In genomic region chr16:96685065-96685464, GRCm38 (mm10) we compare ENCODE assay signal across 12 mouse cellular contexts.
DNase-seq lines count a peak whose midpoint lies in the region; ATAC-seq and TF ChIP-seq lines count a peak whose summit lies in the region.
"Had no signal": no experiment of that assay in that cellular context is flagged by ENCODE, and none has a peak within 500 bp of the region (broad histone marks: within the 10 kb centered on the region; RNA-seq: fewer than 3 reads in every experiment).

No protein-coding gene starts in this region.

- WGBS in forebrain, embryonic 15.5 days = 93% methylated on average over 14 of the region's 14 CpGs
- WGBS in forebrain, postnatal 0 days = 95% methylated on average over 14 of the region's 14 CpGs
- 94% methylated on average over 14 of the region's 14 CpGs for WGBS in midbrain, embryonic 11.5 days
- 93% methylated on average over 14 of the region's 14 CpGs for WGBS in midbrain, postnatal 0 days

- H3K36me3 ChIP-seq in forebrain, embryonic 15.5 days = no peaks in the 10 kb centered on the region
- peaks cover 18% of the 10 kb centered on the region for H3K36me3 ChIP-seq in forebrain, postnatal 0 days (ENCODE audit: insufficient read depth)
- H3K36me3 ChIP-seq in midbrain, embryonic 11.5 days (ENCODE audit: control insufficient read depth, insufficient read depth, low read length) = no peaks in the 10 kb centered on the region
- peaks cover 12% of the 10 kb centered on the region; the same call in 1 of the 2 replicates for H3K36me3 ChIP-seq in midbrain, postnatal 0 days (ENCODE audit: insufficient read depth, low read length)
- H3K36me3 ChIP-seq: forebrain, embryonic 10.5 days; hindbrain, embryonic 10.5 days; intestine, embryonic 15.5 days had no signal

- no peaks in the 10 kb centered on the region for H3K9me3 ChIP-seq in forebrain, embryonic 15.5 days
- H3K9me3 ChIP-seq in forebrain, postnatal 0 days (ENCODE audit: low read length) = no peaks in the 10 kb centered on the region
- no peaks in the 10 kb centered on the region for H3K9me3 ChIP-seq in midbrain, embryonic 11.5 days (ENCODE audit: control insufficient read depth, low read length)
- no peaks in the 10 kb centered on the region for H3K9me3 ChIP-seq in midbrain, postnatal 0 days (ENCODE audit: low read length)
- H3K9me3 ChIP-seq: forebrain, embryonic 10.5 days; hindbrain, embryonic 10.5 days; hindbrain, embryonic 13.5 days; intestine, embryonic 15.5 days had no signal

- no peaks in the 10 kb centered on the region for H3K27me3 ChIP-seq in forebrain, embryonic 15.5 days
- no peaks in the 10 kb centered on the region for H3K27me3 ChIP-seq in forebrain, postnatal 0 days (ENCODE audit: insufficient read depth, low read length)
- no peaks in the 10 kb centered on the region for H3K27me3 ChIP-seq in midbrain, embryonic 11.5 days (ENCODE audit: control insufficient read depth, insufficient read depth, low read length)
- H3K27me3 ChIP-seq in midbrain, postnatal 0 days (ENCODE audit: insufficient read depth, low read length) = no peaks in the 10 kb centered on the region
- H3K27me3 ChIP-seq: hindbrain, embryonic 13.5 days; intestine, embryonic 15.5 days had no signal

- H3K4me3 ChIP-seq in forebrain, embryonic 15.5 days = no peak overlapping the region
- no peak overlapping the region for H3K4me3 ChIP-seq in forebrain, postnatal 0 days (ENCODE audit: low read depth, low read length)
- no peak overlapping the region for H3K4me3 ChIP-seq in midbrain, embryonic 11.5 days (ENCODE audit: low read depth, low read length)
- H3K4me3 ChIP-seq in midbrain, postnatal 0 days (ENCODE audit: low read depth, low read length) = no peak overlapping the region
- H3K4me3 ChIP-seq: forebrain, embryonic 10.5 days; hindbrain, embryonic 10.5 days; hindbrain, embryonic 13.5 days; intestine, embryonic 15.5 days had no signal

- peak; percentile 53; the same call in 1 of the 2 replicates for ATAC-seq in forebrain, embryonic 15.5 days (replicated peaks)
- ATAC-seq in forebrain, postnatal 0 days = no peak
- ATAC-seq in midbrain, embryonic 11.5 days (ENCODE audit: low FRiP score) = no peak
- no peak for ATAC-seq in midbrain, postnatal 0 days (ENCODE audit: low FRiP score)
- ATAC-seq: CD4-positive, CD25-positive, alpha-beta regulatory T cell, adult 4 months; intestine, embryonic 15.5 days had no signal

- no peak overlapping the region for H3K27ac ChIP-seq in forebrain, embryonic 15.5 days (replicated peaks)
- H3K27ac ChIP-seq in forebrain, postnatal 0 days (ENCODE audit: low read depth, low read length) = no peak overlapping the region
- H3K27ac ChIP-seq in midbrain, embryonic 11.5 days (ENCODE audit: low read depth, low read length) = no peak overlapping the region
- H3K27ac ChIP-seq in midbrain, postnatal 0 days (ENCODE audit: low read depth, low read length) = no peak overlapping the region
- H3K27ac ChIP-seq: forebrain, embryonic 10.5 days; hindbrain, embryonic 10.5 days; hindbrain, embryonic 13.5 days; intestine, embryonic 15.5 days had no signal

- H3K4me1 ChIP-seq in forebrain, embryonic 15.5 days = no peaks in the 10 kb centered on the region
- H3K4me1 ChIP-seq in forebrain, postnatal 0 days (ENCODE audit: insufficient read depth) = no peaks in the 10 kb centered on the region
- peaks cover 6% of the 10 kb centered on the region for H3K4me1 ChIP-seq in midbrain, embryonic 11.5 days (ENCODE audit: control insufficient read depth, insufficient read depth, low read length)
- no peaks in the 10 kb centered on the region for H3K4me1 ChIP-seq in midbrain, postnatal 0 days (ENCODE audit: insufficient read depth, low read length)
- H3K4me1 ChIP-seq: intestine, embryonic 15.5 days had no signal

- DNase-seq in forebrain, postnatal 0 days = no peak
- DNase-seq in midbrain, embryonic 11.5 days (ENCODE audit: low spot score, missing footprints) = peak; percentile 85
- no peak for DNase-seq in midbrain, postnatal 0 days (ENCODE audit: low spot score)
- peak; percentile 6 for DNase-seq in Muller cell, postnatal 12 days (ENCODE audit: inconsistent ontology term)
- DNase-seq in R1 (ENCODE audit: low read depth, low spot score) = peak; percentile 2

- no peak for TF ChIP-seq CTCF in forebrain, postnatal 0 days (IDR thresholded peaks at IDR 0.05; ENCODE audit: low read depth)
- no peak for TF ChIP-seq CTCF in midbrain, postnatal 0 days (IDR thresholded peaks at IDR 0.05)

- no peak overlapping the region for H3K4me2 ChIP-seq in forebrain, embryonic 15.5 days (replicated peaks)
- no peak overlapping the region for H3K4me2 ChIP-seq in forebrain, postnatal 0 days (ENCODE audit: low read depth)
- H3K4me2 ChIP-seq in midbrain, embryonic 11.5 days = no peak overlapping the region
- H3K4me2 ChIP-seq in midbrain, postnatal 0 days (ENCODE audit: low read depth, low read length, poor library complexity, severe bottlenecking) = no peak overlapping the region
- H3K4me2 ChIP-seq: heart, embryonic 11.5 days; hindbrain, embryonic 13.5 days; intestine, embryonic 15.5 days had no signal

- H3K9ac ChIP-seq in forebrain, embryonic 15.5 days (replicated peaks) = no peak overlapping the region
- no peak overlapping the region for H3K9ac ChIP-seq in forebrain, postnatal 0 days
- H3K9ac ChIP-seq in midbrain, embryonic 11.5 days (ENCODE audit: low read length) = no peak overlapping the region
- no peak overlapping the region for H3K9ac ChIP-seq in midbrain, postnatal 0 days (replicated peaks; ENCODE audit: low read length, poor library complexity, severe bottlenecking)
- H3K9ac ChIP-seq: hindbrain, embryonic 13.5 days; intestine, embryonic 15.5 days had no signal

Comparison
In these comparisons a context has a peak if more than half of its experiments do, and no peak if none do; other contexts are left out.
1. DNase-seq: peak in midbrain, embryonic 11.5 days (single experiment), Muller cell, postnatal 12 days (single experiment) and R1 (single experiment); none in forebrain, postnatal 0 days (single experiment) and midbrain, postnatal 0 days (single experiment).